Comparison of ENCODE assay signal across 8 mouse cellular contexts in genomic region chr6:55504797-55505488, GRCm38 (mm10). TPM values are rescaled to one million over a fixed set of nuclear protein-coding genes. Genes with fewer than 3 reads are reported as not detected.
DNase-seq lines count a peak whose midpoint lies in the region; ATAC-seq and TF ChIP-seq lines count a peak whose summit lies in the region.

No protein-coding gene starts in this region.

- no peaks in the 10 kb centered on the region for H3K27me3 ChIP-seq in kidney, embryonic 16.5 days (ENCODE audit: insufficient read depth, low read length)
- H3K27me3 ChIP-seq in Patski: peaks cover 6% of the 10 kb centered on the region
- no peaks in the 10 kb centered on the region for H3K27me3 ChIP-seq in neural tube, embryonic 13.5 days

- DNase-seq in kidney, adult 18-20 months: peak; percentile 12
- DNase-seq in Patski (ENCODE audit: low read depth, low spot score): no peak
- DNase-seq in heart, postnatal 36 days: peak; percentile 49
- peak in 1 of 2 experiments; percentile 57 for DNase-seq in left cerebral cortex, adult 2 months (ENCODE audit: extremely low spot score in 1 of 2, low spot score in 2 of 2)
- no peak for DNase-seq in spleen, postnatal 14 days (ENCODE audit: low spot score in 2 of 2)

- H3K9me3 ChIP-seq in kidney, embryonic 16.5 days (ENCODE audit: low read length): no peaks in the 10 kb centered on the region
- H3K9me3 ChIP-seq in neural tube, embryonic 13.5 days: no peaks in the 10 kb centered on the region

- CTCF ChIA-PET in Patski (lab: Charles Lee): interaction anchor here (0.7 to 2.2 kb wide), 24 partner anchors 9 to 273 kb away, joined by 3 to 18 read pairs (median 4); no protein-coding TSS in a partner anchor

- no peak overlapping the region for H3K27ac ChIP-seq in kidney, embryonic 16.5 days (ENCODE audit: low read length)
- H3K27ac ChIP-seq in left cerebral cortex, adult 2 months: no peak overlapping the region
- no peak overlapping the region for H3K27ac ChIP-seq in neural tube, embryonic 13.5 days (replicated peaks)

- in situ Hi-C loops in Patski (cut with MboI; ENCODE audit: low pct_unique_long_range_greater_than_20kb): no loop called here

- POLR2A ChIA-PET in Patski (lab: Charles Lee): no interaction called here

- no peak for ATAC-seq in kidney, embryonic 16.5 days (ENCODE audit: low FRiP score, low TSS enrichment)
- ATAC-seq in Patski: no peak
- ATAC-seq in common myeloid progenitor, adult 5-6 weeks (replicated peaks; ENCODE audit: low read depth, poor library complexity, severe bottlenecking): peak; percentile 77
- ATAC-seq in neural tube, embryonic 13.5 days (ENCODE audit: low read depth): peak; percentile 75

- no peak overlapping the region for H3K9ac ChIP-seq in kidney, embryonic 16.5 days (replicated peaks; ENCODE audit: low read length)
- no peak overlapping the region for H3K9ac ChIP-seq in neural tube, embryonic 13.5 days

- H3K4me2 ChIP-seq in kidney, embryonic 16.5 days (replicated peaks; ENCODE audit: low read depth, low read length): no peak overlapping the region
- H3K4me2 ChIP-seq in neural tube, embryonic 13.5 days: no peak overlapping the region

- no peaks in the 10 kb centered on the region for H3K4me1 ChIP-seq in kidney, embryonic 16.5 days (ENCODE audit: insufficient read depth, low read length)
- H3K4me1 ChIP-seq in neural tube, embryonic 13.5 days (replicated peaks): no peaks in the 10 kb centered on the region

- intact Hi-C loops in heart, postnatal 36 days (cut with DNase I): loop anchor here (1.0 kb wide), 2 partner anchors 45 to 113 kb away; no protein-coding TSS in a partner anchor
- intact Hi-C loops in left cerebral cortex, adult 2 months (cut with DNase I): loop anchor here (1.0 to 2.0 kb wide), 2 partner anchors 46 to 113 kb away; no protein-coding TSS in a partner anchor

- H3K4me3 ChIP-seq in kidney, embryonic 16.5 days (ENCODE audit: low read length): no peak overlapping the region
- H3K4me3 ChIP-seq in left cerebral cortex, adult 2 months: no peak overlapping the region
- no peak overlapping the region for H3K4me3 ChIP-seq in neural tube, embryonic 13.5 days

- TF ChIP-seq CTCF in Patski (IDR thresholded peaks at IDR 0.05): peak; percentile 74
- TF ChIP-seq CTCF in left cerebral cortex, adult 2 months (IDR thresholded peaks at IDR 0.05): peak; percentile 91

- H3K36me3 ChIP-seq in kidney, embryonic 16.5 days (ENCODE audit: insufficient read depth, low read length): no peaks in the 10 kb centered on the region
- H3K36me3 ChIP-seq in neural tube, embryonic 13.5 days: no peaks in the 10 kb centered on the region

- WGBS in kidney, embryonic 16.5 days: 89% methylated on average over 2 of the region's 2 CpGs
- WGBS in neural tube, embryonic 13.5 days: 87% methylated on average over 2 of the region's 2 CpGs

RNA-seq across cellular contexts. Expression of gene Adcyap1r1, which starts 53.2 kb away (rescaled TPM):
- polyA plus RNA-seq in kidney, embryonic 16.5 days (2015; fragmentation: Nextera tagmentation; extraction: Ambion mirVana): 2.5 and 2.7 TPM in 2 replicates
- 0.31 TPM for polyA plus RNA-seq in Patski (2021)
- not detected in 2 replicates for total RNA-seq in common myeloid progenitor, adult 5-6 weeks (2017)
- 1 to 10 TPM; 3.8 to 4.6 TPM for total RNA-seq in heart, postnatal 36 days (2021)
- 100 to 1,000 TPM; 118 to 121 TPM for total RNA-seq in left cerebral cortex, adult 2 months (2021)
- polyA plus RNA-seq in neural tube, embryonic 13.5 days (2015; fragmentation: Nextera tagmentation; extraction: Ambion mirVana): 40.5 and 43.9 TPM in 2 replicates

Comparison
In these comparisons a context has a peak if more than half of its experiments do, and no peak if none do; other contexts are left out.
1. DNase-seq: peak in kidney, adult 18-20 months (single experiment) and heart, postnatal 36 days (2 of 2); none in Patski (single experiment) and spleen, postnatal 14 days (0 of 2).
2. ATAC-seq: peak in common myeloid progenitor, adult 5-6 weeks (single experiment) and neural tube, embryonic 13.5 days (single experiment); none in kidney, embryonic 16.5 days (single experiment) and Patski (single experiment).
3. RNA of gene Adcyap1r1, which starts 53.2 kb away (total RNA-seq): 118 to 121 TPM in left cerebral cortex, adult 2 months; 3.8 to 4.6 TPM in heart, postnatal 36 days and not detected in common myeloid progenitor, adult 5-6 weeks; every median in the first group is over 10 times any median in the second.